Mouse (Mus musculus) G1E (cell line): ENCODE data around the gene Maml2.

Experiments used
- CTCF ChIP-seq: IDR thresholded peaks from 2 replicates; pipeline ENCODE4 v1.5.1; 2012; ENCODE audit warnings: low read depth, low read length, inconsistent platforms, mixed read lengths
- GATA1 ChIP-seq: IDR thresholded peaks from 2 replicates; pipeline ENCODE4 v1.6.1; 2012; ENCODE audit warnings: borderline replicate concordance, low read length, inconsistent platforms, mixed read lengths
- GATA2 ChIP-seq: IDR thresholded peaks from 2 replicates; pipeline ENCODE4 v1.6.1; 2012; ENCODE audit warnings: low read depth, low read length, inconsistent platforms, borderline replicate concordance
- POLR2AphosphoS5 ChIP-seq: IDR thresholded peaks from 2 replicates; pipeline ENCODE4 v1.6.1; 2012; ENCODE audit warnings: low read depth, low read length, inconsistent platforms; ENCODE audit not compliant: insufficient replicate concordance
- TAL1 ChIP-seq: conservative IDR thresholded peaks from 2 replicates; pipeline ENCODE4 v1.6.1; 2012; ENCODE audit warnings: low read depth, low read length, inconsistent platforms, mixed read lengths

DNA sequence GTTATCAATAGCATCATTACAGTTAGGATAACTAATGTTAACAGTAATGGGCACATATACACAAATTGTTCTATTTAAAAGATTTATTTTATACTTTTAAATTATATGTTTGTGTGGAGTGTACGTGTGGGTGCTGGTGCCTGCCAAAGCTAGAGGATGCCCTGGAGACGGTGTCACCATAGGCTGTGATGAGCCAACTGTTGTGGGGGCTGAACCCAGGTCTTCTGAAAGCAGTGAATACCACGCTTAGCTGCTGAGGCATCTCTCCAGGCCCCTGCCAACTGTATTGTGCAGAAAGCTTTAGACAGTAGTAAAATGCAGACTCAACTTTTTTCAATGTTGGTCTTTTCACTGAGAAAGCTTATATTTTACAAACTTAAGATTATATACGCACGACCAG is 411.7 kb downstream of the Maml2 start:
- no peak for TF ChIP-seq GATA1
- no peak for TF ChIP-seq CTCF
- no peak for TF ChIP-seq TAL1
- TF ChIP-seq POLR2AphosphoS5, result no peak
- no peak for TF ChIP-seq GATA2
